Mouse (Mus musculus): ENCODE results near the gene Spats2.
A peak's percentile ranks its signal among the peaks of the same experiment; 100 is the strongest.
"Not testable (repeated sequence)": the region's sequence is repeated elsewhere in the genome, so short reads cannot be mapped to it uniquely, and the experiment has no call there.

The Spats2 gene

GRCm38 (mm10) chr15:99222794-99223584 lies 97.3 kb downstream of the Spats2 start:
- no peak for DNase-seq (ENCODE audit: extremely low read depth, insufficient read length, low spot score)

- DNase-seq (ENCODE audit: extremely low read depth, insufficient read length, low spot score) = no peak
Observed at GRCm38 (mm10) chr15:99223585-99224207, 98.0 kb downstream of the Spats2 start.

- no peak for DNase-seq (ENCODE audit: extremely low read depth, insufficient read length, low spot score)
Observed at GRCm38 (mm10) chr15:99224208-99224911, 98.6 kb downstream of the Spats2 start, which contains the start of gene Kcnh3. Gene Kcnh3, plus strand, starts transcription at chr15:99224861.

GRCm38 (mm10) chr15:99225081-99225810 lies 99.5 kb downstream of the Spats2 start:
- no peak for DNase-seq (ENCODE audit: extremely low read depth, insufficient read length, low spot score)

- DNase-seq (ENCODE audit: extremely low read depth, insufficient read length, low spot score) = no peak
Observed at GRCm38 (mm10) chr15:99226090-99226489, 100.4 kb downstream of the Spats2 start.

GRCm38 (mm10) chr15:99231998-99232397 lies 106.3 kb downstream of the Spats2 start:
- no peak for DNase-seq (ENCODE audit: extremely low read depth, insufficient read length, low spot score)

- DNase-seq (ENCODE audit: extremely low read depth, insufficient read length, low spot score) = no peak
Observed at GRCm38 (mm10) chr15:99233719-99234118, 108.0 kb downstream of the Spats2 start.

GRCm38 (mm10) chr15:99234326-99235010 lies 108.8 kb downstream of the Spats2 start:
- no peak for DNase-seq (ENCODE audit: extremely low read depth, insufficient read length, low spot score)

- DNase-seq (ENCODE audit: extremely low read depth, insufficient read length, low spot score) = no peak
Observed at GRCm38 (mm10) chr15:99238006-99238405, 112.3 kb downstream of the Spats2 start.

- DNase-seq (ENCODE audit: extremely low read depth, insufficient read length, low spot score) = no peak
Observed at GRCm38 (mm10) chr15:99240129-99240528, 114.4 kb downstream of the Spats2 start.

GRCm38 (mm10) chr15:99241249-99241648 lies 115.5 kb downstream of the Spats2 start:
- no peak for DNase-seq (ENCODE audit: extremely low read depth, insufficient read length, low spot score)

GRCm38 (mm10) chr15:99242045-99242444 lies 116.3 kb downstream of the Spats2 start:
- DNase-seq (ENCODE audit: extremely low read depth, insufficient read length, low spot score) = no peak

- not testable (repeated sequence) for DNase-seq (ENCODE audit: extremely low read depth, insufficient read length, low spot score)
Observed at GRCm38 (mm10) chr15:99246736-99247135, 121.0 kb downstream of the Spats2 start.

- DNase-seq (ENCODE audit: extremely low read depth, insufficient read length, low spot score) = no peak
Observed at GRCm38 (mm10) chr15:99248972-99249371, 123.3 kb downstream of the Spats2 start.

GRCm38 (mm10) chr15:99249938-99250337 lies 124.2 kb downstream of the Spats2 start:
- DNase-seq (ENCODE audit: extremely low read depth, insufficient read length, low spot score) = no peak

GRCm38 (mm10) chr15:99251111-99251510 lies 125.4 kb downstream of the Spats2 start:
- not testable (repeated sequence) for DNase-seq (ENCODE audit: extremely low read depth, insufficient read length, low spot score)

GRCm38 (mm10) chr15:99251626-99252380 lies 126.1 kb downstream of the Spats2 start, which contains the start of gene Mcrs1:
Gene Mcrs1, minus strand, starts transcription at chr15:99251961.
- DNase-seq (ENCODE audit: extremely low read depth, insufficient read length, low spot score) = peak; percentile 95

- DNase-seq (ENCODE audit: extremely low read depth, insufficient read length, low spot score) = peak; percentile 44
Observed at GRCm38 (mm10) chr15:99252381-99253174, 126.9 kb downstream of the Spats2 start.

- not testable (repeated sequence) for DNase-seq (ENCODE audit: extremely low read depth, insufficient read length, low spot score)
Observed at GRCm38 (mm10) chr15:99253175-99253479, 127.4 kb downstream of the Spats2 start.
